Mouse (Mus musculus): Measurements from ENCODE around the gene Prdm4. TPM values are rescaled to one million over a fixed set of nuclear protein-coding genes. Genes with fewer than 3 reads are reported as not detected.

Prdm4 gene
- polyA plus RNA-seq (2014; fragmentation: Illumina TruSeq; extraction: RNeasy Lipid Tissue Mini Kit (QIAGEN cat#74804); ENCODE audit: low read depth, low replicate concordance), result 23.5 TPM

DNA sequence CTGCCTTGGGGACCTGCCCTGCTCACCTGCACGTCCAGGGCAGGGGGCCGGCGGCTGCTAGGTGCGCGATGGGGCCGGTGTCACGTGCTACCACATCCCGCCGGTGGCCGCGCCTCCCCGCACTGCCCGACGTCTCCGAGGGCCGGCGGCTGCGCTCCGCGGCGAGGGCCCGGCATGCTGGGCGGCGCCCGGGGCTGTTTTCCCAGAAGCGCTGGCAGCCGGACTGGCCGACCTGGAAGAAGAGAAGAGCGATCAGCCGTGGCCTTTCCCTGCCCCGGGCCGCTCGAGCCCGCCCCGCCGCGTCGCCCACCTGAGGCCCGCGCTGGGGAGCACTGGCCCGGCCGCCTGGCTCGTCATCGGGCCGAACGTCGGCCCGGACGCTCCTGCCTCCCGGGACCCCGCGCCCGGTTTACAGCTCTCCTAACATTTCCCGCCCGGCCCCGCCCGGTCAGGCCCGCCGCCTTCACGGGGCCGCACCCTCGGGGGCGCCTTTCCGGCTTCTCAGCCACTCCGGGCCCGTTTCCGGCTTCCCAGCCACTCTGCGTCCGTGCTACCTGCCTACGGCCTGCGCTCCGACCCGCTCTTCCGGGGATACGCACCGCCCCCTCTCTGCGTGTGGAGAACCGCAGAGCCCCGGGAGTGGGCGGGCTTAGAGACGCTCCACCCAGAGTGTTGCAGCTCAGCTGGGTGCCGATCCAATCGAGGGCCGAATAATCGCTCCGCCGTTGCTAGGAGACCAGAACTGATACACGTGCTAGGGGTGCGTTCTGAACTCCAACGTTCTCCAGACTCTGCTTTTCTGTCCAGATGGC, at the start of gene Prdm4:
TSS of gene Prdm4 (minus strand) at position 645 of the 812 bp plus-strand sequence.

DNA sequence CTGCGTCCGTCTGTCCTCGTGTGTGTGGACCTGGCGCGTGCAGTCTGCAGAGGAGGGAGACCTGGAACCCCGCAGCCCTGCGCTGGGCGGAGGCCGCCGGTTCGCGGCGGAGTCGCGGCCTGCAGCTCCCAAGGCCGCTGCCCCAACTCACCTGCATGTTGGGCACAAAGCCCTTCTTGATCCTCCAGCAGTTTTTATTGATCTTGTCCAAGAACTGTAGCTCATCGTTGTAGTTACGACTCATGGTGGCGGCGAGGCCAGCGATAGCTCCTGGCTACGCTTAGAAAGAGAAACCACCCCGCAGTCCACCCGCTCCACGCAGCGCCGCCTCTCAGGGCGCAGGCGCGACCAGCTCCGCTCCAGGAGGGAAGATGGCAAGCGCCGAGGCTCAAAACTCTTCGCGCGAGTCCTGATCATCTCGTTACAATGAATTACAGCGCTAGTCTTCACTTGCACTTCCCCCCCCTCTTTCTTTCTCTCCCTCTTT, 40.6 kb upstream of the Prdm4 start, which contains the start of gene Rtcb:
TSS of gene Rtcb (minus strand) at position 360 of the 487 bp plus-strand sequence.

DNA sequence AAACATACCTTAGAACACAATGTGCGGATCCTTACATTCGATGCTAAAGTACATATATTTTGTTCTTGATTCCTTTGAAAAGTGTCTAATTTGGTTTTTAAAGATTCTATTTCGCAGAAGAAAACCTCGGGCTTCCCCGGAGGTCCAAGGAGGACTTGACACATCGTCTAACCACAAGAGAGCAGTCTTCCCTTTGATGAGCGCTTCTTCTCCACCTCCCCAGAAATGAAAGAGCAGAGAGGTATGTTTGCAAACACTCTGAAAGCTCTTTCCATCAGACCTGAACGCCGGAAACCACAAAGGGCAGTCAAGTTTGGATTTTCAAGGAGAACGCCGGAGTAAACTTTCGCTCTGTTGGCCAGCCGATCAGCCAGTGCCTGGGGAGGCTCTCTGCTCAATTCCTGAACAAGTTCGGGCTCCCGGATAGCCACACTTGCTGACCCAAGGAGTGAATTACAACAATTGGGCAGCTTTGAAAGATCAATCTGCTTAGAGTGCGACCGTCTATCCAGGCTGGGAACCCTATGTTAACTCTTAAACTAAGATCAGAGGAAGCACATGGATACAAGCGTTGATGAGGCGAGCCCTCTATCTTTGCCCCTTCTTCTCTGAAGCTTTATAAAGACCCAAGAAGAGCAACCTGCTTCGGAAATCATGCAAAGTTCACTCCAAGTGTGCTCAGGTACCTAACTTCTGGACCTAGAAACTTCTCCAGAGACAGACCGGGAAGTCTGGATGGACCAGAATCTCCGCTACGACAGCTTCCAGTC, 10.9 kb upstream of the Prdm4 start, which contains the start of gene Ascl4:
TSS of gene Ascl4 (plus strand) at position 6 of the 770 bp plus-strand sequence.

Other genes starting within 250 kb of the Prdm4 start
- 22.1 TPM for gene Pwp1, start 87.6 kb downstream of the Prdm4 start, polyA plus RNA-seq (2014; fragmentation: Illumina TruSeq; extraction: RNeasy Lipid Tissue Mini Kit (QIAGEN cat#74804); ENCODE audit: low read depth, low replicate concordance)
- gene Ascl4, start 10.5 kb upstream of the Prdm4 start, polyA plus RNA-seq (2014; fragmentation: Illumina TruSeq; extraction: RNeasy Lipid Tissue Mini Kit (QIAGEN cat#74804); ENCODE audit: low read depth, low replicate concordance), result not detected
- 40.3 TPM for gene Rtcb, start 40.7 kb upstream of the Prdm4 start, polyA plus RNA-seq (2014; fragmentation: Illumina TruSeq; extraction: RNeasy Lipid Tissue Mini Kit (QIAGEN cat#74804); ENCODE audit: low read depth, low replicate concordance)
- not detected for gene Bpifc, start 94.8 kb upstream of the Prdm4 start, polyA plus RNA-seq (2014; fragmentation: Illumina TruSeq; extraction: RNeasy Lipid Tissue Mini Kit (QIAGEN cat#74804); ENCODE audit: low read depth, low replicate concordance)
- gene Fbxo7, start 104.8 kb upstream of the Prdm4 start, polyA plus RNA-seq (2014; fragmentation: Illumina TruSeq; extraction: RNeasy Lipid Tissue Mini Kit (QIAGEN cat#74804); ENCODE audit: low read depth, low replicate concordance), result 13.4 TPM